Mouse (Mus musculus) forelimb bud, embryonic 11.5 days (tissue): Measurements from ENCODE around the gene Wbp1l.

Experiments used
- DNase-seq: peaks from one replicate; pipeline ENCODE4 v3.0.0-alpha.2; 2012; ENCODE audit warnings: low read depth, low spot score

The Wbp1l gene

GRCm38 (mm10) chr19:46629807-46630206 lies 30.9 kb downstream of the Wbp1l start:
- no peak for DNase-seq

- no peak for DNase-seq
Measured at GRCm38 (mm10) chr19:46631637-46632036, 32.8 kb downstream of the Wbp1l start.

GRCm38 (mm10) chr19:46635766-46636165 lies 36.9 kb downstream of the Wbp1l start:
- no peak for DNase-seq

- DNase-seq = no peak
Measured at GRCm38 (mm10) chr19:46637598-46637997, 38.7 kb downstream of the Wbp1l start.

GRCm38 (mm10) chr19:46639053-46639452 lies 40.2 kb downstream of the Wbp1l start:
- no peak for DNase-seq

GRCm38 (mm10) chr19:46639496-46639895 lies 40.6 kb downstream of the Wbp1l start:
- DNase-seq = peak; percentile 38

- no peak for DNase-seq
Measured at GRCm38 (mm10) chr19:46640780-46641179, 41.9 kb downstream of the Wbp1l start.

- DNase-seq = no peak
Measured at GRCm38 (mm10) chr19:46641420-46642085, 42.7 kb downstream of the Wbp1l start.

- no peak for DNase-seq
Measured at GRCm38 (mm10) chr19:46642136-46642753, 43.4 kb downstream of the Wbp1l start.

- DNase-seq = no peak
Measured at GRCm38 (mm10) chr19:46643236-46643635, 44.4 kb downstream of the Wbp1l start.

- no peak for DNase-seq
Measured at GRCm38 (mm10) chr19:46644343-46644792, 45.5 kb downstream of the Wbp1l start.

- DNase-seq = no peak
Measured at GRCm38 (mm10) chr19:46644793-46645602, 46.1 kb downstream of the Wbp1l start.

- no peak for DNase-seq
Measured at GRCm38 (mm10) chr19:46646041-46646481, 47.2 kb downstream of the Wbp1l start.

GRCm38 (mm10) chr19:46647254-46647653 lies 48.4 kb downstream of the Wbp1l start:
- no peak for DNase-seq

GRCm38 (mm10) chr19:46647850-46648249 lies 49.0 kb downstream of the Wbp1l start:
- no peak for DNase-seq

GRCm38 (mm10) chr19:46648565-46648964 lies 49.7 kb downstream of the Wbp1l start:
- no peak for DNase-seq

GRCm38 (mm10) chr19:46653188-46653587 lies 54.3 kb downstream of the Wbp1l start:
- DNase-seq = no peak

GRCm38 (mm10) chr19:46653616-46654235 lies 54.8 kb downstream of the Wbp1l start:
- DNase-seq = no peak

- no peak for DNase-seq
Measured at GRCm38 (mm10) chr19:46655626-46656025, 56.7 kb downstream of the Wbp1l start.

- DNase-seq = no peak
Measured at GRCm38 (mm10) chr19:46656151-46656840, 57.4 kb downstream of the Wbp1l start.

GRCm38 (mm10) chr19:46657339-46658020 lies 58.6 kb downstream of the Wbp1l start:
- no peak for DNase-seq
